Mouse (Mus musculus) stomach, postnatal 0 days (tissue): ENCODE measurements around the gene Ypel5. TPM values are rescaled to one million over a fixed set of nuclear protein-coding genes. Genes with fewer than 3 reads are reported as not detected.

Experiments
- ATAC-seq: fragments of 200-750 bp; cut with Nextera tagmentation; 2 replicates; pipeline ENCODE4 v1.8.0; 2017; ENCODE audit not compliant: low FRiP score, low TSS enrichment
- DNase-seq: peaks from one replicate; pipeline ENCODE4 v3.0.0-alpha.2; 2016; ENCODE audit warnings: low spot score
- H3K27ac ChIP-seq: fragments of 300-500 bp; sonication (generic); replicated peaks from 2 replicates; pipeline ENCODE4 v1.5.1; 2014; ENCODE audit warnings: mild to moderate bottlenecking, control low read depth
- H3K27me3 ChIP-seq: fragments of 300-500 bp; sonication (generic); 2 replicates; pipeline ENCODE4 v1.6.1; 2014; ENCODE audit warnings: low read length; ENCODE audit not compliant: control insufficient read depth, insufficient read depth
- H3K36me3 ChIP-seq: fragments of 300-500 bp; sonication (generic); 2 replicates; pipeline ENCODE4 v1.6.1; 2014; ENCODE audit warnings: low read length, mixed read lengths; ENCODE audit not compliant: control insufficient read depth, insufficient read depth
- H3K4me1 ChIP-seq: fragments of 300-500 bp; sonication (generic); replicated peaks from 2 replicates; pipeline ENCODE4 v1.6.1; 2014; ENCODE audit warnings: antibody characterized with exemption; ENCODE audit not compliant: control insufficient read depth, insufficient read depth
- H3K4me2 ChIP-seq: fragments of 300-500 bp; sonication (generic); replicated peaks from 2 replicates; pipeline ENCODE4 v1.6.1; 2014; ENCODE audit warnings: low read depth, mild to moderate bottlenecking, control low read depth, moderate library complexity
- H3K4me3 ChIP-seq: fragments of 300-500 bp; sonication (generic); 2 replicates; pipeline ENCODE4 v1.5.1; 2014; ENCODE audit warnings: low read depth, low read length, control low read depth
- H3K9ac ChIP-seq: fragments of 300-500 bp; sonication (generic); 2 replicates; pipeline ENCODE4 v1.6.1; 2014; ENCODE audit warnings: mild to moderate bottlenecking, low read length, control low read depth, mixed read lengths
- H3K9me3 ChIP-seq: fragments of 300-500 bp; sonication (generic); 2 replicates; pipeline ENCODE4 v1.6.1; 2016; ENCODE audit warnings: low read length; ENCODE audit not compliant: control insufficient read depth
- CTCF ChIP-seq: IDR thresholded peaks from 2 replicates; pipeline ENCODE4 v1.5.1; 2016; ENCODE audit warnings: antibody characterized with exemption, low read depth, mild to moderate bottlenecking, moderate library complexity
- EP300 ChIP-seq: optimal IDR thresholded peaks from 2 replicates; pipeline ENCODE3; 2016; ENCODE audit warnings: antibody characterized with exemption
- WGBS: fragments of 180-500 bp; shearing (Covaris S2); extraction: QIAGEN DNeasy Blood & Tissue Kit; methylation state at CpG from one replicate; pipeline ENCODE4 v1.1.7; 2014; 5-methylcytosine and 5-hydroxymethylcytosine counted together
- polyA plus RNA-seq: library from polyadenylated mRNA; unstranded; fragments of >200 nt; fragmentation: Nextera tagmentation; extraction: Ambion mirVana; gene quantifications from 2 replicates; pipeline ENCODE4 v1.2.1, GENCODE M21; 2015

Ypel5 gene
- polyA plus RNA-seq, 1 experiment from 2014 or later, result 67.3 TPM

DNA sequence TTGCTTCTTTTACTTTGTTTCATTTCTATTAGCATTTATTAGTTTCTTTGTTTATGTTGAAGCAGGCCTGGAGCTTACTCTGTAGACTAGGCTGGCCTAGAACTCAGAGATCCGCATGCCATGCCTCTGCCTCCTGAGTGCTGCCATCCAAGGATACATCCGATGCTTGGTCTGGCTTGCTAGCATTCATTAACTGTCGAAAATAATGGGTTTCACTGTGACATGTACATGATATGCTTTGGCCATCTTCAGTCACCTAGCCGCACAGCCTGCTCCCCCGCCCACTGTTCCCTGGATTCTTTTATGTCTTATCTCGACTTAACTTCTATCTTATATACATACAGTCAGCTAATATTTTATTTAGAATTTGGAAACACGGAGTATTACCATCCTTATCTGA lies 60.8 kb downstream of the Ypel5 start:
- Histone ChIP-seq H3K4me1 (no peaks in the 10 kb centered on the region), H3K27me3 (no peaks in the 10 kb centered on the region), H3K9me3 (no peaks in the 10 kb centered on the region), H3K9ac (no peak overlapping the region), H3K4me2 (no peak overlapping the region), H3K4me3 (no peak overlapping the region), H3K36me3 (no peaks in the 10 kb centered on the region), H3K27ac (no peak overlapping the region)
- DNase-seq (no peak), ATAC-seq (no peak)
- TF ChIP-seq CTCF, result no peak
- TF ChIP-seq EP300, result no peak
- WGBS, result 60% methylated on average over 7 of the region's 7 CpGs

GRCm38 (mm10) chr17:72897961-72898360 lies 61.7 kb downstream of the Ypel5 start:
- TF ChIP-seq EP300, result no peak
- no peak for TF ChIP-seq CTCF
- no peak overlapping the region for H3K4me3 ChIP-seq
- no peak for DNase-seq
- no peaks in the 10 kb centered on the region for H3K27me3 ChIP-seq
- H3K4me2 ChIP-seq, result no peak overlapping the region
- H3K9me3 ChIP-seq, result no peaks in the 10 kb centered on the region
- 57% methylated on average over 5 of the region's 5 CpGs for WGBS
- no peaks in the 10 kb centered on the region for H3K4me1 ChIP-seq
- no peaks in the 10 kb centered on the region for H3K36me3 ChIP-seq
- ATAC-seq, result no peak
- H3K9ac ChIP-seq, result no peak overlapping the region
- H3K27ac ChIP-seq, result no peak overlapping the region

DNA sequence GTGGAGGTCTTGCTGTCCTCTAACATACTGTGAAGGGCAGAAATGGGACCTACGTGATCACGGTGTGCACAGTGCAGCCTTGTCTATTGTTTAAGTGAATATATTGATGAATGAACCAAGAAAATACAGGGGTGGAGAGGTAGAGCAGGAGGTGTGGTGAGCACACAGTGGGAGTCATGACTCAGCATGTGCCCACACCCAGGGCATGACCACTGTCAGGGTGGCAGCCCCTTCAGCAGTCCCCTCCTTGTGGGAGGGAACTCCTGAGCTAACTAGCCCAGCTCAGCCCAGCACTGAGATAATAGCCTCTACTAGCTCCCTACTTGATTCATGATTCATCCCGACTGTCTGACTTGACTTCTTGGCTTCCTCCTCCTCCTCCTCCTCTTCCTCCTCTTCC lies 62.5 kb downstream of the Ypel5 start:
- H3K36me3 ChIP-seq, result no peaks in the 10 kb centered on the region
- no peaks in the 10 kb centered on the region for H3K9me3 ChIP-seq
- TF ChIP-seq EP300 (no peak), CTCF (no peak)
- no peak overlapping the region for H3K9ac ChIP-seq
- H3K4me1 ChIP-seq, result no peaks in the 10 kb centered on the region; the same call in 1 of the 2 replicates
- no peak overlapping the region for H3K4me2 ChIP-seq
- H3K4me3 ChIP-seq, result no peak overlapping the region
- ATAC-seq, result peak; percentile 97
- H3K27ac ChIP-seq, result no peak overlapping the region
- no peaks in the 10 kb centered on the region for H3K27me3 ChIP-seq
- WGBS, result 44% methylated on average over 3 of the region's 3 CpGs
- DNase-seq, result peak; percentile 61

Other genes starting within 250 kb of the Ypel5 start
- 0.42 and 0.61 TPM in 2 replicates for gene Alk, start 231.8 kb upstream of the Ypel5 start, polyA plus RNA-seq
- 2.0 and 2.7 TPM in 2 replicates for gene Lbh, start 81.9 kb downstream of the Ypel5 start, polyA plus RNA-seq